Mouse (Mus musculus) E14TG2a.4 (cell line): ENCODE measurements around the gene Rhcg.

ENCODE experiments used
- CTCF ChIP-seq: conservative IDR thresholded peaks from 2 replicates; pipeline ENCODE4 v1.5.1; 2014; ENCODE audit warnings: low read length
- POU5F1 ChIP-seq: IDR thresholded peaks from 2 replicates; pipeline ENCODE4 v1.6.1; 2014; ENCODE audit warnings: low read length, borderline replicate concordance

DNA sequence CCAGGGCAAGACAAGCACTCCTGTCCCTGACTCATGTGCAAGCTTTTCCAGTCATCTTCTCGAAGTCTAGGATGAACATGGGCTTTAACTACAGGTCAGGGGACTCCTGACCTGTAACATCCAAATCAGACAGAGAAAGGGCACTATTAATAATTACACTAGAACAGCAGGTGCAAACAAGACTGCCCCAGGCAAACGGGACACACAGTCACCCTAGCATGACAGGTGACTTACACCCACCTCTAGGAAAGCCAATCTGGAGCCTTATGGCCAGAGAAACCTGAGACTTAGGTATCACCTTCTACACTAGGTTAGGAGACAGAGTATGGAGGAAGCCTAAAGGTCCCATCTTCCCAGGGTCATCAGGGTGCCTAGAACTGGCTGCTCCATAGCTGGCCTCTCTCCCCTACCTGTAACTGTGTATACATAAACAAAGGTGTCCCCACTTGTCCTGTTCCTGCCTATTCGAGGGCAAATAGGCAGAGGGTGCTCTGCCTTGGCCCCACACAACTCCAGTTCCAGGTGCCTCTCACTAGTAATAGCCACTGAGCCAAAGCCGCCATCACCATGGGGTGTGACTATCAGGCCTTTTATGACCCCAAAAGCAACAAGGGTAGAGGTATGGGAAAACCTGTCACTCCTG lies 10.9 kb upstream of the Rhcg start:
- TF ChIP-seq CTCF = no peak
- TF ChIP-seq POU5F1 = no peak
